Mouse (Mus musculus) left cerebral cortex, adult 11 months (tissue): ENCODE results near the gene Arel1.

ENCODE experiments used
- DNase-seq: peaks from one replicate; pipeline ENCODE4 v3.0.0; 2022; ENCODE audit warnings: low spot score

Gene Arel1

GRCm38 (mm10) chr12:84907024-84907626 is 63.6 kb downstream of the Arel1 start:
- DNase-seq, result no peak

GRCm38 (mm10) chr12:84904399-84904798 is 66.3 kb downstream of the Arel1 start:
- DNase-seq, result no peak

GRCm38 (mm10) chr12:84900317-84900716 is 70.4 kb downstream of the Arel1 start:
- no peak for DNase-seq

DNA sequence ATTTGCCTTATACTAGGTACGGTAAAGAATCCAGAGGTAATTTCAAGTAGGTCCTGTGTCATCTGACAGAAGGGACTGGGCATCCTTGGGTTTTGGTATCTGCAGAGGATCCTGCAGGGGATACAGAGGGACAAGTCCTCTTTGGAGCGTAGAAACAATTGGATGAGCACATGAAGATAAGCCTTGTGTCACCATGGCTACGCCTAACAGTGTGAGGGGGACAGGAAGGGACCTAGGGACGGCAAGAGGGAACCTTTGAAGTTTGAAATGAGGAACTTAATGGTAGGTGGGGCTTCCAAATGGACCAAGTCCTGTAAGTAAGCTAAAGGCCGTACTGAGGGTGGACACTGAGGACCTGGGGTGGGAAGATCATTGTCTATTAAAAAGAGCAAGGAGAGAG is 73.4 kb downstream of the Arel1 start:
- DNase-seq, result no peak

DNA sequence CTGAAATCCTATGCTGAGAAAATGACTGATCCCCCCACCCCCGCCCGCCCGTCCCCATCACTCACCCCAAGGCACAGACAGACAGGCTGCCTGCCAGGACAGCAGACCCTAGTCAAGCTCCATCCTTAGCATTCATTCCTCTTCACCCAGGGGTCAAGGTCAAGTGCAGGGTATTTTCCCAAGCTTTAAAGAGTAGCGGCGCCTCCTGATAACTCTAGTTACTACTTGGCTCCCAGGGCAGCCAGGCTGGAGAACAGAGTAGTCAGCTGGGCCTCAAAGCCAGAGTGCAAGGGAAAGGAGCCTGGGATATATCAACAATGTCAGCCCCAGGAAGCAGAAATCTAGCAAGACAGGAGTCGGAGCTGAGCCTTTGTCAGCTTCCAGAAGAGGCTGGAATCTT is 74.5 kb downstream of the Arel1 start:
- DNase-seq, result no peak

DNA sequence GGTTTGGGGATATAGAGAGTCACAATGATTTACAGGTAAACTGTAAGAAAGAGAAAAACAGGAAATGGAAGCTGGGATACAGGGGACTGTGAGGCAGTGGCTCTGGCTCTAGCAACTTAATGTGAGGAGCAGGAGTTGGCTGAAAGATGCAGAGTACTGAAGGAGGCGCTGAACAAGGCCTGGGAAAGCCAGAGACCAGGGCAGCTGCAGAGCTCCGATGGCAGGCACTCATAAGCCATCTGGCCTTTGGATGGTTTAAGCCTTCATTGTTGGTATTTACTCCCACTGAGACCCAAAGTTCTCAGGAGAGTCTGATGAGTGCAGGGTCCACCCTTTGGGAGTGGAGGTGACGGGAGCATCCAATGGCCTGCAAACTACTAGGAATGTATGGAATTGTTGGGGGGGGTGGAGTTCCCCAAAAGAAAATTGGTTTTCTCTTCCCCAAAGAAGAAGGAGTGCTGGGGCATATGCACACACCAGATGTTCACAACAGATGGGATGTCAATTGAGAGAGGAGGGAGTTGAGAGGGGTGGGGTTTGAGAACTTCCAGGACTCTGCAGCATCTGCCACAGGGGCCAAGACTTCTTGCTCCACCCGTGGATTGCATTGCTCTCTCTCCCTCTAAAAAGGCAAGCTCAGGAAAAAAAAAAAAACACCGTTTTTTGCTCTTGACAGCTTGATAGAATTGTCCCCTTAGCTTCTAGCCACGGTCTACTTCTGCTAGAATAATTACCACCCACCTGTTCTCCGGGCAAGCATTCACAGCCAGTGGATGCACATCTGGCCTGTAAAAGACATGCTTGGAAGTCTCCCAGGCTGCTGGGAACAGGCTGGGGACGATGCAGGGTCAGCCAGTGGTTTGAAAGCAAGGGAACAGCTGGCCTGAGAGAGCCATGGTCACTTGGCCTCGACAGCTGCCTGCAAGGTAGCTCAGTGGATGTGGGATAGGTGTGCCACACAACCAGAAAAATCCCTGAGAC is 76.8 kb downstream of the Arel1 start:
- DNase-seq, result no peak

DNA sequence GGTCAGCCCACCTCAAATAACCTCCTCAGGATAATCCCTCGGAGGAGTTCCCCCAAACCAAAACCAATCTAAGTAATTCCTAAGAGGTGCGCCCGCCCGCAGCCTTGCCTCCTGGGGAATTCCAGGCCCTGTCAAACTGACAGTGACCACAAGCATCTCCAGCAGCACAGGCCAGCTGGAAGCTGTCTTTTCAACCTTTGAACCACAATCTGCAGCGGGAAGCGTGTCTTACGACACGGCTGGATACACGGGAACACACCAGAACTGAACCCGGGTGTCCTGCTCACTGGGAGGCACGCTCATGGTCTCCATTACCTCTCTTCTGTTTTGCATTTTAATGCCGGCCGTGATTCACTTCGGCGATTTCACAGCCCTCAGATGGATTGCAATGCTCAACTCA is 80.4 kb downstream of the Arel1 start:
- DNase-seq, result no peak

GRCm38 (mm10) chr12:84885107-84885876 is 85.4 kb downstream of the Arel1 start:
- DNase-seq, result no peak

- DNase-seq, result no peak
These were observed 86.2 kb downstream of the Arel1 start for GRCm38 (mm10) chr12:84884423-84885076.

DNA sequence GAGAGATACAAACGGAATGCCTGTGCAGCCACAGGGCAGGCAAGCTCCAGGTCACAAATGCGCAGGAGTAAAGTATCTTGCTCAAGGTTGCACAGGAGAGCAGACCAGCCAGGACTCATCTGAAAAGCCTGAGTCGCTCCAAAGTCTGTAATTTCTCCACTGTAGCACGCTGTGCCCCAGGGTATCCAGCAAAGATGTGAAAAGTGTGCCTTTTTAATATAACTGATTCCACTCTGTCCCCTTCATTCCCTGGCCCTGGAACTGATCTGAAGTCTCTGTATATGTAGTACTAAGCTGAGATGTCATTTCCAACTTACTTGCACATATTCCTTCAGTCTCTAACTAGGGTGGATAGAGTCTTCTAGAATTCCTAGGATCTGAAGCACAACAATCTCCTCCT is 87.9 kb downstream of the Arel1 start:
- no peak for DNase-seq

- no peak for DNase-seq
These were observed 90.6 kb downstream of the Arel1 start for GRCm38 (mm10) chr12:84880091-84880490.

DNA sequence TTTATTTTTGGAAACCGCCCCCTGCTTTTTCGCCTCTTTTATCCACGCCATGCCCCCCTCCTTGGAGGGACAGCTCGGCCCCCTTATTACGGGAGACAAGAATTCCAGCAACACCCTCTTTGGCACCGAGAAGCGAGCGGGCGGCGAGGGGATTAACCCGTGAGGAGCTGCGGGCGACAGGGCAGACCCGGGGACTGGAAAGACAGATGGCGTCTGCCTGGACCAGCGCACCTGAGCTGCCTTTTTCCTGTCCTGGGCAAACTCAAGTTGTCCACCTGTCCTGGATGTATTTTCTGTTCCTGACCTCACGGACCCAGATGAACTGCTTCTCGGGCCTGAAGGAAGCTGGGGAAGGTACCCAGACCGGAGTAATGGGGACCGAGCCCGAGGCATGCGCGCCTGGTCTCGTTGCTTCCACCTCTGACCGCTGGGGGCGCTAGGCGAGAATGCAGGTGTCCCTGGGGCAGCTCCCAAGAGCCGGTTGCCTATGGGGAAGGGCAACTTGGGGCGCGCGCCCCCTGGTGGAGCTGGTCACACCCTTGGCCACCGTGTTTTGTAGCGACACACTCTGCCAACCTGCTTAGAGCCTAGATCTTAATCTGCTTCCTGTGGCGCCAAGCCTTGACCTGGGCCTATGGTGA is 94.1 kb downstream of the Arel1 start, which contains the start of gene Ltbp2:
Ltbp2 (minus strand) TSS at position 52 of the 641 bp plus-strand sequence.
- DNase-seq, result peak; percentile 25

DNA sequence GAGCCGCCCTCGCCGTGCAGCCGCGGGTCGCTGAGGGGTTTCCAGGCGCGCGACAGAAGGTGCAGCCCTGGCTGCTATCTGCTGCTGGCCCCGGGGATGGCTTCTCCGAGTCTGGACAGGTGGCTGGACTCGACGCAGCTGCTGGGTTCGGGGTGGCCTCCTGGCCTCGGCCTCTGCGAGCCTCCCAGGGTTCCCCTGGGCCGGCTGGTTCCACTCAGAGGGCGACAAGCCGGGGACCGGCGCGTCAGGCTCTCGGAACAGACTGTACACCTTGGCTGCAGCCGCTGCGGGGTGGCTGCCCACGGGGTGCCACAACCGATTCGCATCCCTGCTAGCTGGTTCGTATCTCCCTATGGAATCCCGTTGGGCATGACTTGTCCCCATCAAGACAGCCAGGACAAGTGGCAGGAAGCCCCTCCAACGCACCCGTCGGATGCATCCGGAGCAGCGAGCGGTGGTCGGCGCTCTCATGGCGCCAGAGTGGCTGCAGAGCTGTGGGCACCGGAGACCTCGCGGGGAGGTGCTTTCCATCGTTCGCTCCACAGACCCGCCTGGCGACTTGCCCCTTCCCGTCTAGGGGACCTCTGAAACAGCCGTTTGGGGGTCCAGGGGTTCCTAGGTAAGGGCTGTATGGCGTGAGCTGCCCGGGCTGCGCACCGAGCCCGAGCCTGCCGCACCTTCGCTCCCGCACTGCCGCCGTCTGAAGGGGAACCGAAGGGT is 94.8 kb downstream of the Arel1 start:
- DNase-seq, result no peak

- DNase-seq, result no peak
These were observed 97.3 kb downstream of the Arel1 start for GRCm38 (mm10) chr12:84873434-84873833.

- DNase-seq, result no peak
These were observed 98.4 kb downstream of the Arel1 start for GRCm38 (mm10) chr12:84872310-84872709.
